Mouse (Mus musculus) midbrain, postnatal 0 days (tissue): ENCODE measurements around the gene Nxph3. TPM values are rescaled to one million over a fixed set of nuclear protein-coding genes. Genes with fewer than 3 reads are reported as not detected.
"Not testable (repeated sequence)": the region's sequence is repeated elsewhere in the genome, so short reads cannot be mapped to it uniquely, and the experiment has no call there.

Experiments
- ATAC-seq: fragments of 200-750 bp; cut with Nextera tagmentation; 2 replicates; pipeline ENCODE4 v1.8.0; 2017; ENCODE audit warnings: moderate number of reproducible peaks, mild to moderate bottlenecking, moderate TSS enrichment, moderate library complexity; ENCODE audit not compliant: low FRiP score
- DNase-seq: peaks from one replicate; pipeline ENCODE4 v3.0.0-alpha.2; 2015; ENCODE audit warnings: low spot score
- H3K27ac ChIP-seq: fragments of 300-500 bp; sonication (generic); 2 replicates; pipeline ENCODE4 v1.5.1; 2014; ENCODE audit warnings: low read depth, mild to moderate bottlenecking, low read length, mixed read lengths
- H3K27me3 ChIP-seq: fragments of 300-500 bp; sonication (generic); 2 replicates; pipeline ENCODE4 v1.6.1; 2014; ENCODE audit warnings: low read length, control low read depth, mixed read lengths; ENCODE audit not compliant: insufficient read depth
- H3K36me3 ChIP-seq: fragments of 300-500 bp; sonication (generic); 2 replicates; pipeline ENCODE4 v1.6.1; 2014; ENCODE audit warnings: low read length, control low read depth, mixed read lengths; ENCODE audit not compliant: insufficient read depth
- H3K4me1 ChIP-seq: fragments of 300-500 bp; sonication (generic); 2 replicates; pipeline ENCODE4 v1.6.1; 2014; ENCODE audit warnings: mild to moderate bottlenecking, control low read depth, antibody characterized with exemption, low read length, mixed read lengths; ENCODE audit not compliant: insufficient read depth
- H3K4me2 ChIP-seq: fragments of 300-500 bp; sonication (generic); 2 replicates; pipeline ENCODE4 v1.6.1; 2014; ENCODE audit warnings: low read depth, mild to moderate bottlenecking, low read length, mixed read lengths; ENCODE audit not compliant: poor library complexity, severe bottlenecking
- H3K4me3 ChIP-seq: fragments of 300-500 bp; sonication (generic); 2 replicates; pipeline ENCODE4 v1.5.1; 2014; ENCODE audit warnings: low read depth, mild to moderate bottlenecking, low read length, moderate library complexity
- H3K9ac ChIP-seq: fragments of 300-500 bp; sonication (generic); replicated peaks from 2 replicates; pipeline ENCODE4 v1.6.1; 2014; ENCODE audit warnings: mild to moderate bottlenecking, low read length, moderate library complexity, mixed read lengths; ENCODE audit not compliant: poor library complexity, severe bottlenecking
- H3K9me3 ChIP-seq: fragments of 300-500 bp; sonication (generic); 2 replicates; pipeline ENCODE4 v1.6.1; 2016; ENCODE audit warnings: low read length, control low read depth
- CTCF ChIP-seq: IDR thresholded peaks from 2 replicates; pipeline ENCODE4 v1.5.1; 2016; ENCODE audit warnings: antibody characterized with exemption, mild to moderate bottlenecking
- WGBS: fragments of 180-500 bp; shearing (Covaris S2); extraction: QIAGEN DNeasy Blood & Tissue Kit; methylation state at CpG from one replicate; pipeline ENCODE4 v1.1.7; 2014; 5-methylcytosine and 5-hydroxymethylcytosine counted together
- polyA plus RNA-seq: library from polyadenylated mRNA; unstranded; fragments of >200 nt; fragmentation: Nextera tagmentation; extraction: Ambion mirVana; gene quantifications from 2 replicates; pipeline ENCODE4 v1.2.1, GENCODE M21; 2015
- total RNA-seq: library from RNA; depleted of rRNA; stranded (reverse); fragments of >200 nt; gene quantifications from 2 replicates; pipeline ENCODE4 v1.2.3, GENCODE M21; 2014

The Nxph3 gene
- total and polyA plus RNA-seq, 2 experiments from 2014 or later = 5.1 to 22.3 TPM

DNA sequence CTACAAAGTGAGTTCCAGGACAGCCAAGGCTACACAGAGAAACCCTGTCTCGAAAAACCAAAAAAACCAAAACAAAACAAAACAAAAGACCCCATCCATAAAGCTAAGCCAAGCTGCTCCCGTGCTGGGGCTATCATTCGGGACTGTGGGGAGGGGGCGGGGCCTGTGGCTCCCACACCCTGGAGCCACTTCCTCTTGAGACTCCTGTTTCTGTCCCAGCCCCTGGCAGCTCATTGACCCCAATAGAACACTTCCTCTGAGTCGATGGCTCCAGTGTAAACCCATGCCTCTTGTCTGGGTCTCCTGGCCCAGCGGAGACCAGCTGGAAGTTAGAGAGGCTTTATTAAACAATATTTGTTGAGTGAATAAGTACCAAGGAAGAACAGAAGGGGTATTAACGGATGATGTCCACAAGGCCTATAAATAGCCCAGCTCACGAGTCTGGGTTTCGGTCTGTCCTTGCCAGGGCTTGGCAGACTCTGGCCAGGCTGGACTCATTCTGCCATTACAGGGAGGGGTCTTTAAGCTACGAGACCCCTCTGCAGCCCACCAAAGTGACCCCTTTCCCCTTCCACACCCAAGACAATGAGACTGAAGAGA, 10.7 kb downstream of the Nxph3 start:
- no peak for ATAC-seq
- Histone ChIP-seq H3K36me3 (no peaks in the 10 kb centered on the region), H3K27me3 (no peaks in the 10 kb centered on the region; the same call in 1 of the 2 replicates), H3K4me3 (no peak overlapping the region), H3K4me2 (no peak overlapping the region), H3K9me3 (no peaks in the 10 kb centered on the region), H3K27ac (no peak overlapping the region), H3K9ac (no peak overlapping the region), H3K4me1 (no peaks in the 10 kb centered on the region; the same call in 1 of the 2 replicates)
- peak; percentile 39 for DNase-seq
- WGBS = 61% methylated on average over 10 of the region's 10 CpGs
- no peak for TF ChIP-seq CTCF

DNA sequence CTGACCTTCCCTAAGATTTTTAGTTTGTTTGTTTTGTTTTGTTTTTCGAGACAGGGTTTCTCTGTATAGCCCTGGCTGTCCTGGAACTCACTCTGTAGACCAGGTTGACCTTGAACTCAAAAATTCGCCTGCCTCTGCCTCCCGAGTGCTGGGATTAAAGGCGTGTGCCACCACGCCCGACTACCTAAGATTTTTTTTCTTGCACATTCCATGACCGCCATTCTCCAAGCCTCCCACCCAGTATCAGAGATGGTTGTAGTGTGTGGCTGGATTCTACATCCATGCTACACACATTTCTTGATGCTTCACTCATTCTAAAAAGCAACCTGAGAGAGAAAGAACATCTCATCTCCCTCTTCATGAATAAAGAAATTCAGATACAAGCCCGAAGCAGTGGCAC, 12.5 kb downstream of the Nxph3 start:
- H3K4me2 ChIP-seq, H3K4me3 ChIP-seq, ATAC-seq, H3K27ac ChIP-seq, DNase-seq, H3K36me3 ChIP-seq, H3K27me3 ChIP-seq, H3K4me1 ChIP-seq, H3K9me3 ChIP-seq, H3K9ac ChIP-seq: not testable (repeated sequence)
- WGBS = 84% methylated on average over 8 of the region's 8 CpGs

DNA sequence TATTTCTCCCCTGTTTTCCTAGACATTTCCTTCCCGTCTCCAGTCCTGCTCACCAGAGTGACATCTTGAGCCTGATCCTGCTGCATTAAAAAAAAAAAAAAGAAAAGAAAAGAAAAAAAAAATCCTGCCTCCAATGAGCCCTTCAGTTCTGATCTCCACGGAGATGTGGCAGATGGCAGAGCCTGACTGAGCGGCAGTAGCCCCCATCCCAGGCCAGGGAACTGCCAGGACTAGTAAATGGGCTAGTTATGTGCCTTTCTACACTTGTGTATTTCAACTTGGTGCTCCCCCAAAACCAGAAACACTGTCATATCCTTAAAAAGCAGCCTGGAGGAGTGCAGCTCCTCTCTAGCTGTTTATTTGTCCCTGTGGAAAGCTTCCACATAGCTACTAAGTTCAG, 13.5 kb downstream of the Nxph3 start:
- 0 out of 2 replicates have a peak, but pooled peaks cover 3% of the 10 kb centered on the region for H3K36me3 ChIP-seq
- no peaks in the 10 kb centered on the region; the same call in 1 of the 2 replicates for H3K4me1 ChIP-seq
- H3K27me3 ChIP-seq = no peaks in the 10 kb centered on the region
- ATAC-seq (no peak), DNase-seq (peak; percentile 48)
- WGBS = 10% methylated on average over 3 of the region's 3 CpGs
- no peak overlapping the region for H3K27ac ChIP-seq
- no peaks in the 10 kb centered on the region for H3K9me3 ChIP-seq
- no peak overlapping the region for H3K9ac ChIP-seq
- no peak overlapping the region for H3K4me3 ChIP-seq
- no peak for TF ChIP-seq CTCF
- H3K4me2 ChIP-seq = no peak overlapping the region

DNA sequence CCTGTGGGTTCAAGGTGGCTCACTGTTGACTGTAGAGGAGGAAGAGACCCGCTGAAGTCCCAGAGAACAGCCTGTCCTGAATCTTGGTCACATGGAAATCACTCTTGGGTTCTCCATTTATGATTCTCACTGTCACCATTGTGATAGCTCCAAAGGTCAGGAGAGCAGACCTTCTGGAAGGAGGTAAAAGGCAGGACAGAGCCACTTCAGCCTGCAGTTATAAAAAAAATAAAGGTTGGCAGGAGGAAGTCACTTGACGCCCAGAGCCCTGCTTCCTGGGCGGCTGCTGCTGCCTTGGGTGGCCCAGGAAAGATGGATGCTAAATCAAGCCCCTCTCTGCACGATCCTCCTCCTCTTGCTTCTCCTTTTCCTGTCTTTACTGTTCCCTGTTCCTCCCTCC, 14.0 kb downstream of the Nxph3 start:
- Histone ChIP-seq H3K9ac (no peak overlapping the region), H3K4me1 (no peaks in the 10 kb centered on the region; the same call in 1 of the 2 replicates), H3K9me3 (no peaks in the 10 kb centered on the region), H3K4me2 (no peak overlapping the region), H3K36me3 (peaks cover 6% of the 10 kb centered on the region; the same call in 1 of the 2 replicates), H3K4me3 (no peak overlapping the region), H3K27ac (no peak overlapping the region), H3K27me3 (no peaks in the 10 kb centered on the region)
- DNase-seq (no peak), ATAC-seq (no peak)
- TF ChIP-seq CTCF = no peak
- 55% methylated on average over 4 of the region's 4 CpGs for WGBS

DNA sequence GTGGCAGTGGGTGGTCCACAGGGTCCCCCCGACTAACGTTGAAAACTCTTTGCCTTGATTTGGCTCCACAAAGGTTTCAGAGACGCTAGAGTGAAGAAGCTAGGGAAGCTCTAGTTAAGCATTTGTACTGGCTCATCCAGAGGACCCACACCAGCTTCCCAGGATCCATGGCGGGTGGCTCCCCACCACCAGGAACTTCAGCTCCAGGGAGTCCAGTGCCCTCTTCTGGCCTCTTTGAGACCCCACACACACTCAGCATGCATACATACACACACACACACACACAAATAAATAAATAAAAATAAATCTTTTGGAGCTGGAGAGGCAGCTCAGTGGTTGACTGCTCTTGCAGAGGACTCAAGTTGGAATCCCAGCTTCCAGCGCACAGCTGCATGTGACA, 16.4 kb downstream of the Nxph3 start:
- DNase-seq (no peak), ATAC-seq (no peak)
- WGBS = 86% methylated on average over 5 of the region's 5 CpGs
- no peaks in the 10 kb centered on the region for H3K9me3 ChIP-seq
- H3K9ac ChIP-seq = no peak overlapping the region
- no peak overlapping the region for H3K27ac ChIP-seq
- H3K4me1 ChIP-seq = no peaks in the 10 kb centered on the region
- no peak overlapping the region for H3K4me2 ChIP-seq
- H3K27me3 ChIP-seq = no peaks in the 10 kb centered on the region
- TF ChIP-seq CTCF = 0 out of 2 replicates have a peak, but pooled peaks have one; percentile 5
- H3K36me3 ChIP-seq = peaks cover 14% of the 10 kb centered on the region; the same call in 1 of the 2 replicates
- no peak overlapping the region for H3K4me3 ChIP-seq

DNA sequence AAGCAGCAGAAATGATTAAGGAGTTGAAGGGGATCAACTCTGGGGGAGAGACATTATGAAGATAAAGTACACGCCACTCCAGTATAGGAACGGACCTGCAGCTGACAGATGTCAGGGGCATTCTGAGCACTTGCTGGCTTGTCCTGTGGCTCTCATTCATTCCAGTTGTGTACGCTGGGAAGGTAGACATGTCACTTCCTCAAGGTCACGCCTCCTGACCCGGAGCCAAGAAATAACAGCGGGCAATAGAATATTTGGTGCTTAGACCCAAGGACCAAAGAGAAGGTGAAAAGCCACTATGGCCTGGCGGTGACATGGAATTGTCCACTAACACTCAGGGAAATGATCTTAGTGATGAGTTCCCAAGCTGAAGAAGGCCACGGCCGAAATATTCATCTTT, 18.5 kb downstream of the Nxph3 start:
- TF ChIP-seq CTCF = no peak
- H3K4me1 ChIP-seq = no peaks in the 10 kb centered on the region
- H3K27ac ChIP-seq = no peak overlapping the region
- no peak overlapping the region for H3K9ac ChIP-seq
- H3K9me3 ChIP-seq = no peaks in the 10 kb centered on the region
- no peaks in the 10 kb centered on the region for H3K27me3 ChIP-seq
- H3K4me3 ChIP-seq = no peak overlapping the region
- ATAC-seq (no peak), DNase-seq (no peak)
- 94% methylated on average over 9 of the region's 9 CpGs for WGBS
- H3K4me2 ChIP-seq = no peak overlapping the region
- H3K36me3 ChIP-seq = peaks cover 25% of the 10 kb centered on the region; the same call in 1 of the 2 replicates
